Mouse (Mus musculus) right cerebral cortex, postnatal 10 days (tissue): Measurements from ENCODE around the gene Gm16368.
"Not testable (repeated sequence)": the region's sequence is repeated elsewhere in the genome, so short reads cannot be mapped to it uniquely, and the experiment has no call there.

Experiments
- DNase-seq, 2 experiments: peaks; one replicate each; pipeline ENCODE4 v3.0.0; 2021; ENCODE audit warnings: low spot score in 2 of 2

The Gm16368 gene

DNA sequence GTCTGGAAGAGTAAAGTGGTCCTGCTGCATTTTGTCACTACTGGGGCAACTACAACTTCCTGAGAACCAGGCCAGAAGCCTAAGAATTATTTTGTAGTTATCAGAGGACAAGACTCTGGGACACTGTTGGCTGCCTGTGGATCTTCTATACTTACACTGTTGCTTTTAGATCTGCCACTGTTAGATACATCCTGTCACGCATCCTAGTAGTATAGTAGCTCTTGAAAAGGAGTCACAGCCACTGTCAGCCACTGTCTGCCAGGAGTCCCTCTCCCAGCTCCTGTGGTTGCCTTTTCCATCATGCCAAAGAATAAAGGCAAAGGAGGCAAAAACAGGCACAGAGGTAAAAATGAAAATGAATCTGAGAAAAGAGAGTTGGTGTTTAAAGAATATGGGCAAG, at the start of gene Gm16368:
TSS of gene Gm16368 (plus strand) at position 301 of the 400 bp plus-strand sequence.
- DNase-seq: not testable (repeated sequence)

DNA sequence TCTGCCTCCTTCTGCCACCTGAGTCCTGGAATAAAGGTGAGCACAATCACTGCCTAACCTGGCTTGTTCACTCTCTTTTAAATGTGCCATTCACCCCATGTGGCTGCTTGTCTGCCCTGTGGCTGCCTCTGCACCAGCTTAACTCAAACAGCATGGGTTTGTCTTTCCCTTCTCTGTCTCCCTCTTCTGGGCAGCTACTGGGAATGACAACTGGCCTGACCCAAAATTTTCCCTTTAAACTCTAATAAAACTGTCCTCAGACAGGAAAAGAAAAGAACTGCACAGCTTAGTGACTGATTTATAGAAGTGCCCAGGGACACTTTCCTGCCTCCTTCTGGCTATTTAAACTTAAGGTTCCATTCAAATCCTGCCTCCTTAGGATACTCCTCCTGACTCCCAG, 44.4 kb upstream of the Gm16368 start:
- DNase-seq: not testable (repeated sequence)

DNA sequence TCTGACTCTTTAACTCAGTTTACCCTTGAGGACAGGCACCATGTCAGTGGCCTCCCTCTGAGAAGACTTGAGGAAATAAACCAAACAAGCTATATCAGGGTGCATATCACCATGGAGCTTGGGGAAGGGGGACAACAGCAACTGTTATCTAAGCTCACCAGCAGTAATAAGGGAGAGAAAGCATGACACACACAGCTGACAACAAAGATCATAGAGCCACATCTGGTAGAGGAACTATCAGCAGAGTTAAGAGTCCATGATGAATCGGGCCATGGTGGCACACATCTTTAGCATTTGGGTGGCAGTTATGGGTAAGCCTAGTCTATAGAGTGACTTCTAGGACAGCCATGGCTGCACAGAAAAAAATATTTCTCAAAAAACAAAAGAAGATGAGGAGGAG, 43.8 kb upstream of the Gm16368 start:
- DNase-seq: not testable (repeated sequence)

DNA sequence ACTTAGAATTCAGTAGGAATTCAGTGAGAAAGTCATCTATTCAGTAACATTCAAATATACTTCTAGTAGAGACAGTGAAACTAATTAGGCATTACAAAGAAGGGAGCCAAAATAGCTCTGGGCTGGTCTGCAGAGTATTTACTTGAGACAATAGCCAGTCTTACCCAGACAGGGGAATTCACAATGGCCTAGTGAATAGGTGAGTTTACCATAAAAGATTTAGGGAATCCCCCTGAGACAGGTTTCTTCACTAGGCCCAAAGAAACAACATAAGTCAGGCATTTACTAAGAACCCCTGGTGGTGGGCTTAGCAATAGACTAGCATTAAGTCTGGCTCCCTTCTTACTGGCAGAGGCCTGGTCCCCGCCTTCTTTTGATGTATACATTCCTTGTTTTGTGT, 38.3 kb upstream of the Gm16368 start:
- DNase-seq: not testable (repeated sequence)
